Mouse (Mus musculus): ENCODE measurements around the gene Evl.

- TF ChIP-seq POLR2A (IDR thresholded peaks at IDR 0.05; ENCODE audit: insufficient read length, low read depth) (no peak), POLR2AphosphoS2 (IDR thresholded peaks at IDR 0.05; ENCODE audit: insufficient read length, low read depth) (no peak), TCF12 (IDR thresholded peaks at IDR 0.05; ENCODE audit: insufficient read depth, poor library complexity, severe bottlenecking) (no peak), CEBPB (IDR thresholded peaks at IDR 0.05; ENCODE audit: insufficient read depth, poor library complexity, severe bottlenecking) (no peak), MYOD1 (IDR thresholded peaks at IDR 0.05; ENCODE audit: control insufficient read depth in 1 of 3, insufficient read length in 2 of 3, low read depth in 2 of 3) (no peak), E2F4 (IDR thresholded peaks at IDR 0.05; ENCODE audit: insufficient read depth) (no peak)
Measured at GRCm38 (mm10) chr12:108551731-108552130, 2.8 kb upstream of the Evl start.
